Mouse (Mus musculus) cortical plate, adult 2 months (tissue): ENCODE results near the gene C8a.

Experiments
- CTCF ChIP-seq: fragments of 200-500 bp; IDR thresholded peaks from 2 replicates; pipeline ENCODE4 v1.5.1; 2011; ENCODE audit warnings: mild to moderate bottlenecking, control low read depth, low read length; ENCODE audit not compliant: insufficient read depth; ENCODE audit errors: extremely low read depth
- POLR2A ChIP-seq: fragments of 200-500 bp; IDR thresholded peaks from 2 replicates; pipeline ENCODE4 v1.6.1; 2011; ENCODE audit warnings: mild to moderate bottlenecking, low read length, control low read depth; ENCODE audit not compliant: insufficient read depth; ENCODE audit errors: extremely low read depth

- no peak for TF ChIP-seq CTCF
- TF ChIP-seq POLR2A: no peak
Observed at GRCm38 (mm10) chr4:104782346-104782745, 93.9 kb downstream of the C8a start.
